Mouse (Mus musculus) forebrain, postnatal 0 days (tissue): ENCODE measurements around the gene Arf4. TPM values are rescaled to one million over a fixed set of nuclear protein-coding genes. Genes with fewer than 3 reads are reported as not detected.
"Not testable (repeated sequence)": the region's sequence is repeated elsewhere in the genome, so short reads cannot be mapped to it uniquely, and the experiment has no call there.

Experiments
- ATAC-seq: fragments of 200-750 bp; cut with Nextera tagmentation; 2 replicates; pipeline ENCODE4 v1.8.0; 2017; ENCODE audit warnings: mild to moderate bottlenecking, moderate library complexity
- DNase-seq: peaks from one replicate; pipeline ENCODE4 v3.0.0-alpha.2; 2015
- H3K27ac ChIP-seq: fragments of 300-500 bp; sonication (generic); 2 replicates; pipeline ENCODE4 v1.5.1; 2014; ENCODE audit warnings: low read depth, mild to moderate bottlenecking, antibody characterized with exemption, low read length, moderate library complexity, mixed read lengths
- H3K27me3 ChIP-seq: fragments of 300-500 bp; sonication (generic); 2 replicates; pipeline ENCODE4 v1.6.1; 2014; ENCODE audit warnings: mild to moderate bottlenecking, low read length, mixed read lengths; ENCODE audit not compliant: insufficient read depth
- H3K36me3 ChIP-seq: fragments of 300-500 bp; sonication (generic); 2 replicates; pipeline ENCODE4 v1.6.1; 2014; ENCODE audit warnings: mild to moderate bottlenecking, moderate library complexity; ENCODE audit not compliant: insufficient read depth
- H3K4me1 ChIP-seq: fragments of 300-500 bp; sonication (generic); 2 replicates; pipeline ENCODE4 v1.6.1; 2014; ENCODE audit warnings: antibody characterized with exemption; ENCODE audit not compliant: insufficient read depth
- H3K4me2 ChIP-seq: fragments of 300-500 bp; sonication (generic); 2 replicates; pipeline ENCODE4 v1.6.1; 2014; ENCODE audit warnings: low read depth, mild to moderate bottlenecking, moderate library complexity
- H3K4me3 ChIP-seq: fragments of 300-500 bp; sonication (generic); 2 replicates; pipeline ENCODE4 v1.5.1; 2014; ENCODE audit warnings: low read depth, low read length, mixed read lengths
- H3K9ac ChIP-seq: fragments of 300-500 bp; sonication (generic); 2 replicates; pipeline ENCODE4 v1.6.1; 2014; ENCODE audit warnings: mild to moderate bottlenecking
- H3K9me3 ChIP-seq: fragments of 300-500 bp; sonication (generic); 2 replicates; pipeline ENCODE4 v1.6.1; 2016; ENCODE audit warnings: low read length
- CTCF ChIP-seq: sonication (generic); IDR thresholded peaks from 2 replicates; pipeline ENCODE4 v1.5.1; 2016; ENCODE audit warnings: antibody characterized with exemption, control low read depth, low read depth
- WGBS: fragments of 180-500 bp; shearing (Covaris S2); extraction: QIAGEN DNeasy Blood & Tissue Kit; methylation state at CpG from one replicate; pipeline ENCODE4 v1.1.7; 2014; 5-methylcytosine and 5-hydroxymethylcytosine counted together
- polyA plus RNA-seq: library from polyadenylated mRNA; unstranded; fragments of >200 nt; fragmentation: Nextera tagmentation; extraction: Ambion mirVana; gene quantifications from 2 replicates; pipeline ENCODE4 v1.2.1, GENCODE M21; 2015
- total RNA-seq: library from RNA; depleted of rRNA; stranded (reverse); fragments of >200 nt; gene quantifications from 2 replicates; pipeline ENCODE4 v1.2.3, GENCODE M21; 2014

The Arf4 gene
- total and polyA plus RNA-seq, 2 experiments from 2014 or later, result 182 to 521 TPM

DNA sequence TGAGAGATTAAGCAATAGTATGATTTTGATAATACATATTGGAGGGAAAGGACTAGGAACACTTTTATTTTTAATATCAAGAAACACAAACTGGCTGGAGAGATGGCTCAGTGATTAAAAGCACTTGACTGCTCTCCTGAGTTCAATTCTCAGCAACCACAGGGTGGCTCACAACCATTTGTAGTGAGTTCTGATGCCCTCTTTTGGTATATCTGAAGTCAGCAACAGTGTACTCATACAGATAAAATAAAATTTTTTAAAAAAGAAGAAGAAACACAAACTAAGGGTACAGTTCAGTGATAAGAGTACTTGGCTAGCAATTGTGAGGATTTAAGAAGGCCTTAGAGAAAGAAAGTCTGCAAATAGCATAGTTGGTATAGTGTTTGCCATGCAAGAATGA is 33.1 kb downstream of the Arf4 start:
- Histone ChIP-seq H3K9ac (no peak overlapping the region), H3K4me3 (no peak overlapping the region), H3K27me3 (0 out of 2 replicates have a peak, but pooled peaks cover 4% of the 10 kb centered on the region), H3K4me2 (no peak overlapping the region; the same call in 1 of the 2 replicates), H3K27ac (no peak overlapping the region), H3K9me3 (no peaks in the 10 kb centered on the region), H3K36me3 (peaks cover 2% of the 10 kb centered on the region; the same call in 1 of the 2 replicates), H3K4me1 (peaks cover 24% of the 10 kb centered on the region)
- DNase-seq (no peak), ATAC-seq (no peak)
- peak; percentile 55 for TF ChIP-seq CTCF

DNA sequence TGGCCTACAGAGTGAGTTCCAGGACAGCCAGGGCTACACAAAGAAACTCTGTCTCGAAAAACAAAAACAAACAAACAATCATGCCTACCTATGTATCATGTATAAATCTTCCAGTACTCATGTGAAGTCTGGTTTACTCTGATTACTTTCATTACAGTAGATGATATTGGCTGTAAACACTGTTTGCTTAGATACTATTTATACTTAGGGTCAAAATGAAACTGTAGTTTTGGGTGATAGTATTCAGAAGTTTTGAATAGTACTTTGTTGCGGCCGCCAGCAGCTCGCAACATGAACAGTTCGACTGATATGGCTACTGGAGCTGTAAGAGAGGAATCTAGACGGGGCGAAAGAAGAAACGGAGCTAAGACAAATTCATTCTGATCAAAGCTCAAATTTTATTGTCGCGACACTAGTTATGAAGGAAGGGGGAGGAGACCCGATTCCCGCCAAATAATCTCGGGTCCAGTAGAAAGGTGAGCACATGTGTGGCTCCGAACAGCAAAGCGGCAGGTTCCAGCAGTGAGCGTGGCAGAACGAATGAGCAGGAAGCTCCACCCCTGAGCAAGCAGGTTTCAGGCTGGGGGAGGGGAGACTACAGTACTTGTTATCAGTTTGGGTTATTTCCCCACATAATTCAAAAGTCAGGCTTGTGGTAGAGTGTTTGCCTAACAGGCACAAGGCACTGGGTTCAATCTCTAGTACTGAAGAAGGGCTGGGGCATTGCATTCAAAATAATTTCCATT is 34.2 kb downstream of the Arf4 start:
- 72% methylated on average over 17 of the region's 17 CpGs for WGBS
- not testable (repeated sequence) for H3K4me3 ChIP-seq, ATAC-seq, H3K27me3 ChIP-seq, H3K9me3 ChIP-seq, H3K9ac ChIP-seq, H3K36me3 ChIP-seq, DNase-seq, H3K4me2 ChIP-seq, H3K27ac ChIP-seq
- peaks cover 18% of the 10 kb centered on the region for H3K4me1 ChIP-seq

DNA sequence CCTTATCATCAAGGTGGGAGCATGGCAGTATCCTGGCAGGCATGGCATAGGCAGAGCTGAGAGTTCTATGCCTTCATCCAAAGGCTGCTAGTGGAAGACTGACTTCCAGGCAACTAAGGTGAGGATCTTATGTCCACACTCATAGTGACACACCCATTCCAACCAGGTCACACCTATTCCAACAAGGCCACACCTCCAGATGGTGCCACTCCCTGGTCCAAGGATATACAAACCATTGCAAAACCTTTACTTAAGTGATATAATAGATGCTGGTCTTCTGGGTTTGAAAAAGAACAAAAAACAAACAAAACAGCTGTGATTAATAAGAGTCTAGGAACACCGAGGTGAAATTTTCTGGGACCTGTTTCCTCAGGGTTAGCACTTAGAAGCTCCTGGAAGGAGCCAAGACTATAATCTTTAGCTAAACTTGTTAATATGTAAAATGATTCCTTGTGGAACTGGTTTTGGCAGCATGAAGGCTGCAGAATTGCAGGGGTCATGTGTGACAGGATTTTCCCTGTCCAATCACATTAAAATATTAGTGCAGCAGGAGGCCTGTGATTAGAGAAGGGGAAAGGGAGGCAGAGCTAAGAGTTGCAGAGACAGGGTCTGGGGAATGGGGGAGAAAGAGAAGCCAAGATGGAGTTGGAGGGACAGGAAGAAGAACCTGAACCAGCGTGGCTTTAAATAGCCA is 36.7 kb downstream of the Arf4 start:
- not testable (repeated sequence) for H3K4me2 ChIP-seq, ATAC-seq, DNase-seq, H3K4me1 ChIP-seq, H3K4me3 ChIP-seq, H3K27me3 ChIP-seq, H3K36me3 ChIP-seq, H3K9ac ChIP-seq, H3K9me3 ChIP-seq, H3K27ac ChIP-seq
- WGBS, result 88% methylated on average over 2 of the region's 2 CpGs

DNA sequence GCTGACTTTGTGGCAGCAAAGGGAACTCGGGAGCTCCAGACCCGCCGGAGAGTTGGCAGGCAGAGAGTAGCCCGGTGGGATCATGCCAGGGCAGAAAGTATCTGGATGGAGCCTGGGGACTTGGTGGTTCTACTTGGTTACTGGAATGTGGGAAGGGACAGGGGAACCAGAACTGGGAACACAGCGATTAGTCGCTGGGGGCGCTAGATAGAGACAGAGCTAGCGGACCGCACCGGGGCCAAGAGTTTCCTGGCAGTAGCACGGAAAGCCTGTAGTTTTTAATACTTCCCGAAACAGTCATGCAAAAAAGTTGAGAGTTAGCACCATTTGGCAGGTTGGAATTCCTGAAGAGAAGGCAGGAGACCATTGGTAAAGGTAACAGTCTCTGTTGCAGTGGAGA is 37.5 kb downstream of the Arf4 start:
- Histone ChIP-seq H3K9ac (no peak overlapping the region), H3K9me3 (no peaks in the 10 kb centered on the region), H3K27ac (no peak overlapping the region), H3K36me3 (no peaks in the 10 kb centered on the region), H3K27me3 (0 out of 2 replicates have a peak, but pooled peaks cover 4% of the 10 kb centered on the region), H3K4me1 (0 out of 2 replicates have a peak, but pooled peaks cover 6% of the 10 kb centered on the region), H3K4me3 (no peak overlapping the region), H3K4me2 (no peak overlapping the region)
- peak; percentile 35 for TF ChIP-seq CTCF
- ATAC-seq (no peak), DNase-seq (no peak)
- 24% methylated on average over 12 of the region's 12 CpGs for WGBS

DNA sequence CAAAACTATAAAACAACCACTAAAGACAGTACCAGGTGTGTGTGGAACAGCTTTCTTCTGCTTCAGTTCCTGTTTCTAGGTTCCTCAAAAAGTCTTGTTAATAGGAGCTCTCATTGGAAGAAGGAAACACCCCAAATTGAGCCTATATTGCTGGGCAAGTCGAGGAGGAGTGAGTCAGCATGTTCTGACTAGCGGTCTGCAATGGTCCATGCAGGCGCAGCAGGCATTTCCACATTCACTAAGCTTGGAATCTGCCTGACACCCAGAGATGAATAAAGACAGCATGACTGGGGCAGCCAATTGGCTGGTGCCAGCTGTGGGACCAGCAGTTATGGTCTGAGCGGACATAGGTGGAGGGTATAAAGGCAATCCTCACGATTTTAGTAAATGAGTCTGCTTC is 37.9 kb downstream of the Arf4 start:
- Histone ChIP-seq H3K27me3 (0 out of 2 replicates have a peak, but pooled peaks cover 4% of the 10 kb centered on the region), H3K36me3 (no peaks in the 10 kb centered on the region), H3K4me2 (no peak overlapping the region), H3K9ac (no peak overlapping the region), H3K9me3 (no peaks in the 10 kb centered on the region), H3K4me3 (no peak overlapping the region), H3K27ac (no peak overlapping the region), H3K4me1 (0 out of 2 replicates have a peak, but pooled peaks cover 1% of the 10 kb centered on the region)
- ATAC-seq, result no peak
- no peak for TF ChIP-seq CTCF
- no peak for DNase-seq
- WGBS, result 83% methylated on average over 5 of the region's 5 CpGs

DNA sequence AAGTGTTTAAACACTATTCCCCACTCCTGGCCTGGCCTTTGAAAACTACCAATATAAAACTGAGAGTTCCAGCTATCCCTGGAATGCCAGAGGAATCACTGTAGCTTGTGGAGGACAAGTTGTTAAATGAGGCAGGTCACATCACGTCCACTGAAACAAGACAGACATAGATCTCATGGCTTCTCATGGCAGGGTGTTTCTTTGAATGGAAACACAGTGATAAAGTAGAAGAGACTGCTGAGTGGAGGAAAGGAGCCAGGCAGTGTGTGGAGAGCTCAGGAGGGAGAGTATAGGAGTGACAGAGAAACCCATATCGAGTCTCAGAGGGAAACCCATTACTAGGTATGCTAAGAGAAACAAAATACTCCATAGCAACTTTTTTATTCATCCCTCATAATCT is 52.9 kb downstream of the Arf4 start:
- DNase-seq (no peak), ATAC-seq (no peak)
- H3K27ac ChIP-seq, result no peak overlapping the region
- no peak overlapping the region for H3K9ac ChIP-seq
- 70% methylated on average over 2 of the region's 2 CpGs for WGBS
- no peak for TF ChIP-seq CTCF
- H3K4me2 ChIP-seq, result no peak overlapping the region
- no peak overlapping the region for H3K4me3 ChIP-seq
- H3K4me1 ChIP-seq, result no peaks in the 10 kb centered on the region
- H3K9me3 ChIP-seq, result no peaks in the 10 kb centered on the region
- no peaks in the 10 kb centered on the region for H3K27me3 ChIP-seq
- H3K36me3 ChIP-seq, result no peaks in the 10 kb centered on the region

DNA sequence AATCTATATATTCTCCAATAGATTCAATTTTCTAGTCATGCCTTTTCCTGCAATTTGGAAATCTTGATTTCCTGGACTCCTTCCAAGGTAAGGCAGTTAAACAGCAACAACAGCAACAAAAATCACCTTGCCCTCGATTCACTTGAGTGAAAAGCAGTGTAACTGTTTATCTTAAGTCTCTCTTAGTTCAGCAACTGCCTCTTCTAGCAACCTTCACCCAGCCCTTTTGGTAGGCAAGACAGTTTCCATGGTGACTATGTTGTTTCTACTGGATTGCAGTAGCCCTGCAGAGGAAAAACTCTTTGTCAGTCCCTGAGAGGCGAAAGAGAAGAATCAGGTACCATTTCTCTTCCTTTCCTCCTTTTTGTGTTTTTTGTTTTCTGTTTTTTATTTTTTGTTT is 53.5 kb downstream of the Arf4 start:
- Histone ChIP-seq H3K36me3 (no peaks in the 10 kb centered on the region), H3K4me3 (no peak overlapping the region), H3K4me2 (no peak overlapping the region), H3K27ac (no peak overlapping the region), H3K4me1 (no peaks in the 10 kb centered on the region), H3K9ac (no peak overlapping the region), H3K9me3 (no peaks in the 10 kb centered on the region), H3K27me3 (no peaks in the 10 kb centered on the region)
- TF ChIP-seq CTCF, result no peak
- DNase-seq, result no peak
- ATAC-seq, result no peak
- WGBS, result 62% methylated on average over 2 of the region's 2 CpGs
